8 mouse cellular contexts compared by ENCODE assay signal in genomic region chr11:119298917-119299316, GRCm38 (mm10). TPM values are rescaled to one million over a fixed set of nuclear protein-coding genes. Genes with fewer than 3 reads are reported as not detected.
DNase-seq lines count a peak whose midpoint lies in the region; ATAC-seq and TF ChIP-seq lines count a peak whose summit lies in the region.

No protein-coding gene starts in this region.

- H3K36me3 ChIP-seq in neural tube, embryonic 11.5 days (ENCODE audit: control insufficient read depth, insufficient read depth, low read length) = peaks cover 17% of the 10 kb centered on the region
- H3K36me3 ChIP-seq in limb, embryonic 14.5 days (ENCODE audit: control insufficient read depth, insufficient read depth, low read length) = peaks cover 44% of the 10 kb centered on the region
- peaks cover 32% of the 10 kb centered on the region for H3K36me3 ChIP-seq in stomach, embryonic 15.5 days

- H3K9me3 ChIP-seq in neural tube, embryonic 11.5 days (ENCODE audit: control insufficient read depth, low read length) = no peaks in the 10 kb centered on the region
- H3K9me3 ChIP-seq in limb, embryonic 14.5 days (ENCODE audit: control insufficient read depth, low read length) = no peaks in the 10 kb centered on the region
- no peaks in the 10 kb centered on the region for H3K9me3 ChIP-seq in stomach, embryonic 15.5 days

- no peak for DNase-seq in cerebellum, adult 2 months
- no peak for DNase-seq in cerebellum, adult 8-10 months
- no peak for DNase-seq in neural tube, embryonic 11.5 days (ENCODE audit: low spot score)
- no peak for DNase-seq in neural tube, embryonic 10.5 days (ENCODE audit: extremely low spot score, low spot score)
- DNase-seq in limb, embryonic 14.5 days (ENCODE audit: low spot score) = no peak
- DNase-seq in frontal cortex, postnatal 25 days (ENCODE audit: low spot score in 2 of 2) = no peak
- no peak for DNase-seq in left cerebral cortex, postnatal 10 days (ENCODE audit: extremely low spot score in 1 of 2, low spot score in 2 of 2)

- peak overlapping the region; percentile 98 for H3K9ac ChIP-seq in neural tube, embryonic 11.5 days (ENCODE audit: low read length)
- peak overlapping the region; percentile 89 for H3K9ac ChIP-seq in limb, embryonic 14.5 days (ENCODE audit: low read depth, low read length, severe bottlenecking)
- peak overlapping the region; percentile 97 for H3K9ac ChIP-seq in stomach, embryonic 15.5 days

- H3K4me3 ChIP-seq in cerebellum, adult 2 months (replicated peaks; ENCODE audit: insufficient read depth, low read depth, low read length) = peak overlapping the region; percentile 97
- peak overlapping the region; percentile 97 for H3K4me3 ChIP-seq in neural tube, embryonic 11.5 days (ENCODE audit: low read depth, low read length)
- H3K4me3 ChIP-seq in limb, embryonic 14.5 days (replicated peaks; ENCODE audit: low read length) = peak overlapping the region; percentile 83
- peak overlapping the region; percentile 78 for H3K4me3 ChIP-seq in stomach, embryonic 15.5 days (replicated peaks)

- no peaks in the 10 kb centered on the region for H3K27me3 ChIP-seq in cerebellum, adult 2 months (ENCODE audit: control insufficient read depth, insufficient read depth, low read length)
- H3K27me3 ChIP-seq in neural tube, embryonic 11.5 days (ENCODE audit: control insufficient read depth, insufficient read depth, low read length) = no peaks in the 10 kb centered on the region
- H3K27me3 ChIP-seq in limb, embryonic 14.5 days (ENCODE audit: control insufficient read depth, insufficient read depth, low read length) = no peaks in the 10 kb centered on the region
- H3K27me3 ChIP-seq in stomach, embryonic 15.5 days (replicated peaks) = no peaks in the 10 kb centered on the region

- no peak for TF ChIP-seq CTCF in cerebellum, adult 2 months (IDR thresholded peaks at IDR 0.05; ENCODE audit: borderline replicate concordance, insufficient read depth, low read depth, low read length)

- TF ChIP-seq POLR2A in cerebellum, adult 2 months (IDR thresholded peaks at IDR 0.05; ENCODE audit: borderline replicate concordance, insufficient read depth, low read length) = no peak
- TF ChIP-seq POLR2A in limb, embryonic 14.5 days (IDR thresholded peaks at IDR 0.05; ENCODE audit: borderline replicate concordance, extremely low read depth, insufficient read depth, insufficient read length) = no peak

- intact Hi-C loops in left cerebral cortex, postnatal 10 days (cut with DNase I) = no loop called here

- 2% methylated on average over 7 of the region's 7 CpGs for WGBS in cerebellum, adult 2 months
- 19% methylated on average over 7 of the region's 7 CpGs for WGBS in neural tube, embryonic 11.5 days
- 13% methylated on average over 7 of the region's 7 CpGs for WGBS in limb, embryonic 14.5 days
- 11% methylated on average over 7 of the region's 7 CpGs for WGBS in stomach, embryonic 15.5 days

- no peak overlapping the region for H3K27ac ChIP-seq in cerebellum, adult 2 months (ENCODE audit: insufficient read depth, low read length)
- H3K27ac ChIP-seq in neural tube, embryonic 11.5 days (ENCODE audit: low read depth, low read length) = no peak overlapping the region
- H3K27ac ChIP-seq in limb, embryonic 14.5 days (replicated peaks; ENCODE audit: low read depth, low read length) = no peak overlapping the region
- no peak overlapping the region for H3K27ac ChIP-seq in stomach, embryonic 15.5 days

- H3K4me2 ChIP-seq in neural tube, embryonic 11.5 days (ENCODE audit: low read depth) = peak overlapping the region; percentile 62
- H3K4me2 ChIP-seq in limb, embryonic 14.5 days (replicated peaks; ENCODE audit: low read depth, low read length, severe bottlenecking) = peak overlapping the region; percentile 85
- H3K4me2 ChIP-seq in stomach, embryonic 15.5 days = peak overlapping the region; percentile 76

- no peak for ATAC-seq in neural tube, embryonic 11.5 days (ENCODE audit: insufficient read depth, low FRiP score, low TSS enrichment)
- no peak for ATAC-seq in limb, embryonic 14.5 days (ENCODE audit: low FRiP score, low read depth)
- ATAC-seq in stomach, embryonic 15.5 days (ENCODE audit: insufficient read depth, low FRiP score, low read depth) = no peak

- no peaks in the 10 kb centered on the region; the same call in 1 of the 2 replicates for H3K4me1 ChIP-seq in cerebellum, adult 2 months (ENCODE audit: control insufficient read depth, insufficient read depth, low read length)
- peaks cover 2% of the 10 kb centered on the region; the same call in 1 of the 2 replicates for H3K4me1 ChIP-seq in neural tube, embryonic 11.5 days (ENCODE audit: control insufficient read depth, insufficient read depth, low read length)
- H3K4me1 ChIP-seq in limb, embryonic 14.5 days (ENCODE audit: control insufficient read depth, insufficient read depth, low read length) = peaks cover 10% of the 10 kb centered on the region
- peaks cover 12% of the 10 kb centered on the region for H3K4me1 ChIP-seq in stomach, embryonic 15.5 days

RNA-seq across cellular contexts. Expression of gene Eif4a3, which starts 1.0 kb away (rescaled TPM):
- polyA plus RNA-seq in cerebellum, adult 2 months (2012; rRNA removed) = 120 and 133 TPM in 2 replicates
- polyA plus RNA-seq in neural tube, embryonic 11.5 days (2014; fragmentation: Nextera tagmentation; extraction: Ambion mirVana) = 402 and 421 TPM in 2 replicates
- 206 and 228 TPM in 2 replicates for polyA plus RNA-seq in limb, embryonic 14.5 days (2012; rRNA removed)
- 339 and 342 TPM in 2 replicates for polyA plus RNA-seq in limb, embryonic 14.5 days (2014; fragmentation: Nextera tagmentation; extraction: Ambion mirVana)
- polyA plus RNA-seq in stomach, embryonic 15.5 days (2015; fragmentation: Nextera tagmentation; extraction: Ambion mirVana) = 299 and 315 TPM in 2 replicates
- total RNA-seq in left cerebral cortex, postnatal 10 days (2021) = 10 to 100 TPM; 92.3 to 98.1 TPM

RNA-seq across cellular contexts. Expression of gene Card14, which starts 8.7 kb away (rescaled TPM):
- 0.18 and 0.43 TPM in 2 replicates for polyA plus RNA-seq in cerebellum, adult 2 months (2012; rRNA removed)
- not detected in 2 replicates for polyA plus RNA-seq in neural tube, embryonic 11.5 days (2014; fragmentation: Nextera tagmentation; extraction: Ambion mirVana)
- 1.7 and 2.0 TPM in 2 replicates for polyA plus RNA-seq in limb, embryonic 14.5 days (2012; rRNA removed)
- polyA plus RNA-seq in limb, embryonic 14.5 days (2014; fragmentation: Nextera tagmentation; extraction: Ambion mirVana) = 1.7 and 1.9 TPM in 2 replicates
- 1.8 and 2.0 TPM in 2 replicates for polyA plus RNA-seq in stomach, embryonic 15.5 days (2015; fragmentation: Nextera tagmentation; extraction: Ambion mirVana)
- total RNA-seq in left cerebral cortex, postnatal 10 days (2021) = under 1 TPM; 0.32 to 0.34 TPM

RNA-seq across cellular contexts. Expression of gene Gaa, which starts 31.2 kb away (rescaled TPM):
- polyA plus RNA-seq in cerebellum, adult 2 months (2012; rRNA removed) = 233 and 246 TPM in 2 replicates
- polyA plus RNA-seq in neural tube, embryonic 11.5 days (2014; fragmentation: Nextera tagmentation; extraction: Ambion mirVana) = 21.4 and 24.1 TPM in 2 replicates
- 136 and 196 TPM in 2 replicates for polyA plus RNA-seq in limb, embryonic 14.5 days (2012; rRNA removed)
- 74.5 and 76.0 TPM in 2 replicates for polyA plus RNA-seq in limb, embryonic 14.5 days (2014; fragmentation: Nextera tagmentation; extraction: Ambion mirVana)
- 62.6 and 64.3 TPM in 2 replicates for polyA plus RNA-seq in stomach, embryonic 15.5 days (2015; fragmentation: Nextera tagmentation; extraction: Ambion mirVana)
- total RNA-seq in left cerebral cortex, postnatal 10 days (2021) = 100 to 1,000 TPM; 108 to 124 TPM

RNA-seq across cellular contexts. Expression of gene Sgsh, which starts 56.4 kb away (rescaled TPM):
- 8.8 and 9.4 TPM in 2 replicates for polyA plus RNA-seq in cerebellum, adult 2 months (2012; rRNA removed)
- 5.2 and 6.7 TPM in 2 replicates for polyA plus RNA-seq in neural tube, embryonic 11.5 days (2014; fragmentation: Nextera tagmentation; extraction: Ambion mirVana)
- 8.7 and 11.7 TPM in 2 replicates for polyA plus RNA-seq in limb, embryonic 14.5 days (2012; rRNA removed)
- polyA plus RNA-seq in limb, embryonic 14.5 days (2014; fragmentation: Nextera tagmentation; extraction: Ambion mirVana) = 9.6 and 9.8 TPM in 2 replicates
- 8.2 and 8.3 TPM in 2 replicates for polyA plus RNA-seq in stomach, embryonic 15.5 days (2015; fragmentation: Nextera tagmentation; extraction: Ambion mirVana)
- 1 to 10 TPM; 4.7 to 6.0 TPM for total RNA-seq in left cerebral cortex, postnatal 10 days (2021)

RNA-seq across cellular contexts. Expression of gene Slc26a11, which starts 56.4 kb away (rescaled TPM):
- 12.9 and 15.6 TPM in 2 replicates for polyA plus RNA-seq in cerebellum, adult 2 months (2012; rRNA removed)
- 4.3 and 5.2 TPM in 2 replicates for polyA plus RNA-seq in neural tube, embryonic 11.5 days (2014; fragmentation: Nextera tagmentation; extraction: Ambion mirVana)
- 28.5 and 31.9 TPM in 2 replicates for polyA plus RNA-seq in limb, embryonic 14.5 days (2012; rRNA removed)
- 10.7 and 11.1 TPM in 2 replicates for polyA plus RNA-seq in limb, embryonic 14.5 days (2014; fragmentation: Nextera tagmentation; extraction: Ambion mirVana)
- polyA plus RNA-seq in stomach, embryonic 15.5 days (2015; fragmentation: Nextera tagmentation; extraction: Ambion mirVana) = 9.2 and 9.9 TPM in 2 replicates
- 1 to 10 TPM; 4.6 to 5.2 TPM for total RNA-seq in left cerebral cortex, postnatal 10 days (2021)
